Mouse (Mus musculus) regulatory T cell (primary cell): ENCODE measurements at regions not wholly inside any gene's neighbourhood (a gene's known extent, or its start where the extent isn't known, plus 50 kb on each side); places are given as distances from the start of the nearest gene placed in this dataset.

Experiments
- in situ Hi-C: fragments of 300-600 bp; cut with MboI, MseI; formaldehyde crosslinking; loops from one replicate; pipeline ENCODE4 v1.15.1; 2025; ENCODE audit warnings: high pct_unique_total_duplicates

- in situ Hi-C loops: no loop called here
These were observed 134.9 kb upstream of the 1600014C23Rik start for GRCm38 (mm10) chr17:45868539-45868938.

DNA sequence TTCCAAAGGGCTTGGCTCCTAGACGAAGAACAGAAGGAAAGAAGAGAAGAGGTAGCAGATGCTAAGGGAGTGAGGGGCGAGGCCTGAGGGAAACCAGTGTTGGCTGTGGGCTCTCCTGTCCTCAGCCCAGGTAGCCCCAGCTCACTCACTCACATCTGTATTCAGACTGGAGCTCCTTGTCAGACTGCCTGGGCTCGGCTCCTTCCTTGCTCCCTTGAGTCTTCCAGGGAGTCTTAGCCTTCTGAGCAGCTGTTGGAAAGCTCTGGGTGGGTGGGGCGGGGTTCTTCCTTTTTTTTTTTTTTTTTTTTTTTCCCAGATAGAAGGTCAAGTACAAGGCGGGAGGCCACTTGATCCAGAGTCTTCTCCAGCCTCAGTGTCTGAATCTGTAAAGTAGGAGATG is 134.1 kb upstream of the 1600014C23Rik start:
- in situ Hi-C loops: no loop called here

GRCm38 (mm10) chr17:45866876-45867652 is 133.4 kb upstream of the 1600014C23Rik start:
- in situ Hi-C loops: no loop called here

DNA sequence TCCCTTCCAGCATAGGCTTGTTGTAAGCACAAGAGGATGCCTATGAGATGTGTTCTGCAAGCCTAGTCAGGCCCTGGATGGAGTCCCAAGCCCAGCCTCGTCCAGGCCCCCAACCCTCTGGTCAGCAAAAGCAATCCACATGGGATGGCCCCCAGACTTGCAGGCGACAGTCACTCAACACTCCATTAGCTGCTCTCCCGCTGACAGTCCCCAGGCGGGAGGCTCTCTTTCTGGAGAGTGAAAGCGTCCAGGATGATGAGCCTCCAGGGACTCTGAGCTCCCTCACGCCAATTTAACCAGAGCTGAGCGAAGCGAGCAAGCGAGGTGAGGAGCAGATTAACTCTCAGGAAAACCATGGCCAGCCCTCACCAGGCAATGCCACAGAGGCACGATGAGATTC is 132.7 kb upstream of the 1600014C23Rik start:
- in situ Hi-C loops: no loop called here

GRCm38 (mm10) chr17:45865944-45866343 is 132.3 kb upstream of the 1600014C23Rik start:
- in situ Hi-C loops: no loop called here

- in situ Hi-C loops: no loop called here
These were observed 130.0 kb upstream of the 1600014C23Rik start for GRCm38 (mm10) chr17:45863471-45864205.

DNA sequence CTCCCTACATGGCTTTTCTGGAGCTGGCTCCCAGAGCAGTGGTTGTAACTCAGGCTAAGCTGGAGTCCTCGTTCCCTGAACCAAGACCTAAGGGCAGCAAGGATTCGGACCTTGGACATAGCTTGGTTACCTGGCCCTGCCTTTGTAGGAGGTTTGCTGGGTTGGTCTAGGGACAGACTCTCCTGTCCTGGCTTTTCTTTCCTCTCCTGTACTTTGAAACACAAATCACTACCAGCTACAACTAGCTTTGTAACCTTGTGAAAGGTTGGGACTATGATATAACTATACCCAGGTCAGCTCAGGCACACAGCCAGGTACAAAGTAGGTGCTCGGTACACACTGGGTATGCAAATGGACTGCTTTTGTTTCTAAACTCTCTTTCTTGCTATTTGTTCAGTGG is 129.4 kb upstream of the 1600014C23Rik start:
- in situ Hi-C loops: no loop called here

DNA sequence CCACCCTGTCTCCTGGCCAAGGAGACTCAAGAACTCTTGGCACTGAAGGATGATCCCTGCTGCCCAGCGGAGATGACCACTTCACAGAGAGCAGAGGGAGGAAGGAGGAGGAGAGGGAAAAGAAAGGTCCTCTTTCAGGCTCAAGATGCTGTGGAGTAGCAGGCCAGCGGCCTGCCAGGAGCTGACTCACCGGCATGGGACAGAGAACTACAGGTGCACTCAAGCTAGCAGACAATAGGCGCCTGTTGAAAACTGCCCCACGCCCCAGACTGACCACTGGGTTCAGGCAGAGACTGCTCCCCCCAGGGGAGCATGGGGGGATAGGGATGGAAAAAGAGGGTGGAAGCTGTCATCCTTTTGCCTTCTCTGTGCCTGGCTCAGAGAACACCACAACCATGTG is 125.8 kb upstream of the 1600014C23Rik start:
- in situ Hi-C loops: no loop called here

DNA sequence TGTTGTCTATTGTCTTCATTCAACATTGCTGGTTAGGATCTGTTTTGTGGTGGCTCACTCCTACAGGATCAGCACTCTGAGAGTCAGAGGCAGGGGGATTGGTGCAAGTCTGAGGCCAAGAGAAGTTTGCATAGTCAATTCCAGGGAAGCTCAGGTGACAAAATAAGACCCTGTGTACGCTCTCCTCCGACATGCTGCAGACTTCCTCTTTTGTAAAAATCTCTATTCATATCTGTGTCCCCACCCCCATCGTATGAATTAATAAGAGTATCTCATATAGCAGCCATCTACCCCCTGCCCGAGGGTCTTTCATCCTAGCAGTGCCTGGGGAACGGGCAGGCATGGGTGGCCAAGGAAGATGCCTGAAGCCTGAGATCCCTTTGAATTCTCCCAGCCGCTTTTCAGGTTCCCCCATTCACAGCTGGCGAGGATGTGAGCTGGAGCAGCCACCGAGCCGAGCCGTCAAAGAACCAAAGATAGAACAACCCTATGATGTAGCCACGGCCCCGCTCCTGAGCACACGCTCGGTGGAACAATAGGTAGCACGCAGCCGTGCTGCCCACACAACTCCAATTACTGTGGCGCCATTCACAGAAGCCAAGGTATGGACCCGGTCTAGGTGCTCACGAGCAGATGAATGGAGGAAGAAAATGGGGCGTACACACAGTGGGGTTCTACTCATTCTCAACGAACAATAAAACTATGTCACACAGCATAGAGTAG is 120.4 kb upstream of the 1600014C23Rik start:
- in situ Hi-C loops: no loop called here

DNA sequence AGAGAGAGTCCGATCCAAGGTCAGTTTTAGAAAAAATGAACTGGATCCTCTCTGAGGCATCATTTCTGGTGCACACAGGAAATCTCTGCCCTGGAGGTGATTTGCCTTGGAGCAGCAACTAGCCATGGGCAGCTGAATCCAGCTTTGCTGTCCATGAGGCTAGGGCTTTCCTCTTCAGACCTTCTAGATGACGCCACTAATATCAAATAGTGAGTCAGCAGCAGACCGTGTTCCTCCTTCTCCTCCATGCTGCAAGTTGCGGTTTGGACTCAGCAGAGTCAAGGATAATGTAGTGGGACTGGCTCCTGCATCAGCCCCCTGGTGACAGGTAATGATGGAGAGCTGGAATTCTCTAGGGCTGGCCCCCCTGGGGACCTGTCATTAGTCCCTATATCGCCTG is 118.8 kb upstream of the 1600014C23Rik start:
- in situ Hi-C loops: no loop called here

- in situ Hi-C loops: no loop called here
These were observed 118.2 kb upstream of the 1600014C23Rik start for GRCm38 (mm10) chr17:45851723-45852396.

GRCm38 (mm10) chr17:45850976-45851375 is 117.3 kb upstream of the 1600014C23Rik start:
- in situ Hi-C loops: no loop called here

DNA sequence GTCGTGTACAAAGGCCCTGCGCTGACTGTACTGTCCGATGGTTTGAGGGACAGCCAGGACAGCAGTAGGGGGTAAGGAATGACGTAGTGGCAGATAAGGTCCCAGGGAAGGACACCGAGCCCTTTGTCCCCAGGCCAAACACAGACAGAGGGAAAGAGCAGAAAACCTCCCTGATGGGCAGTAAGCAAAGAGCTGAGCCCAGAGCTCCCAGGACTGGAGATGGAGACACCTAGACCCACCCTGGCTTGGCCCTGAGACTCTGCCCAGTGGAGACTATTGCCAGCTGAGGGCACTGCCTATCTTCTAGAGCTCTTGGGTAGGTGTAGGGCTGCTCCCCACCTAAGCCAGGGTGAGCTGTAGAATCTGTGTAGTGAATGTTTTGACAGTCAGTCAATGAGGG is 116.5 kb upstream of the 1600014C23Rik start:
- in situ Hi-C loops: no loop called here

GRCm38 (mm10) chr17:45848605-45849004 is 115.0 kb upstream of the 1600014C23Rik start:
- in situ Hi-C loops: no loop called here

- in situ Hi-C loops: no loop called here
These were observed 114.2 kb upstream of the 1600014C23Rik start for GRCm38 (mm10) chr17:45847701-45848378.

GRCm38 (mm10) chr17:45845832-45846231 is 112.2 kb upstream of the 1600014C23Rik start:
- in situ Hi-C loops: no loop called here

DNA sequence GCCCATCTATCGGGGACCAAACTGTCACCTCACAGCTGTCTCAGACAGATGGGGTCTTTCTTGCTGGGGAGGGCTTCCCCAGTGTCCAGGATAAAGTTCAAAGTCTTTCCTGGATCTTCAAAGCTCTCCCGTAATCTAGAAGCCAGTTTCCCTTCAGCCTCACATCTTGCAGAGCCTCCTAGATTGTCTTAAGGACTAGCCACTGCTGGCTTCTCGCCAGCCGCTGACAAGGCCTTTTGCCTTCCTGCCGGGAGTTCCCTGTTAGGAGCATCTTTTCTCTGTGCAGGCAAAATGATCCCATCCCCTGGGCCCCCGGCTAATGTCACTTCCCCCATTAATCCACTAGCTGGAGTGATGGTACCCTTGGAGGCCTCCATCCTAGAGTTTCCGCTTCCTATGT is 103.1 kb upstream of the 1600014C23Rik start:
- in situ Hi-C loops: no loop called here

GRCm38 (mm10) chr17:45836253-45836652 is 102.6 kb upstream of the 1600014C23Rik start:
- in situ Hi-C loops: no loop called here

- in situ Hi-C loops: no loop called here
These were observed 101.0 kb upstream of the 1600014C23Rik start for GRCm38 (mm10) chr17:45834518-45835071.

- in situ Hi-C loops: no loop called here
These were observed 96.7 kb upstream of the 1600014C23Rik start for GRCm38 (mm10) chr17:45830324-45830723.

DNA sequence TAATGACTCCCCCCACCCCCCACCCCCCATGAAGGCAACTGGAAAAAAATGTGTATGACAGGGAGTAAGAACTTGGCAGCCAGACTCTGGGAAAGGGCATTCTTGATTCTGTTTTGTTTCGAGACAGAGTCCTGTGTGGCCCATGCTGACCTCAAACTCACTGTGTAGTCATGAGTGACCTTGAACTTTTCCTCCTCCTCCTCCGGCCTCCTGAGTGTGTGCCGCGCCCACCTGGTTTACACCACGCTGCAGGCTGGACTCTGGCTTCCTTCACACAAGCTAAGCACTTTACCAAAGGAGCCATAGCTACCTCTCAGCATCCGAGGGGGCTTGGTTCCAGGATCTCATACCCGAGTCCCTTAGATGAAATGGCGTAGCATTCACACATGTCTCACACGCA is 95.9 kb upstream of the 1600014C23Rik start:
- in situ Hi-C loops: no loop called here
